Mouse (Mus musculus) embryonic facial prominence, embryonic 11.5 days (tissue): ENCODE measurements around the gene Glb1l2. TPM values are rescaled to one million over a fixed set of nuclear protein-coding genes. Genes with fewer than 3 reads are reported as not detected.

Experiments used
- ATAC-seq: fragments of 200-750 bp; cut with Nextera tagmentation; replicated peaks from 2 replicates; pipeline ENCODE4 v1.8.0; 2017; ENCODE audit warnings: low read depth; ENCODE audit not compliant: insufficient number of reproducible peaks, low FRiP score, low TSS enrichment
- DNase-seq: peaks from one replicate; pipeline ENCODE4 v3.0.0-alpha.2; 2015; ENCODE audit warnings: low spot score
- H3K27ac ChIP-seq: fragments of 300-500 bp; sonication (generic); replicated peaks from 2 replicates; pipeline ENCODE4 v1.5.1; 2014; ENCODE audit warnings: mild to moderate bottlenecking, low read depth, low read length, control low read depth
- H3K27me3 ChIP-seq: fragments of 300-500 bp; sonication (generic); 2 replicates; pipeline ENCODE4 v1.6.1; 2014; ENCODE audit warnings: mild to moderate bottlenecking, low read length, moderate library complexity, mixed read lengths; ENCODE audit not compliant: control insufficient read depth, insufficient read depth
- H3K36me3 ChIP-seq: fragments of 300-500 bp; sonication (generic); replicated peaks from 2 replicates; pipeline ENCODE4 v1.6.1; 2014; ENCODE audit warnings: low read depth, mild to moderate bottlenecking, low read length, moderate library complexity, mixed read lengths; ENCODE audit not compliant: control insufficient read depth, insufficient read depth
- H3K4me1 ChIP-seq: fragments of 300-500 bp; sonication (generic); 2 replicates; pipeline ENCODE4 v1.6.1; 2014; ENCODE audit warnings: low read length, mixed read lengths; ENCODE audit not compliant: control insufficient read depth, insufficient read depth
- H3K4me2 ChIP-seq: fragments of 300-500 bp; sonication (generic); 2 replicates; pipeline ENCODE4 v1.6.1; 2014; ENCODE audit warnings: low read depth, mild to moderate bottlenecking, control low read depth, low read length, moderate library complexity
- H3K4me3 ChIP-seq: fragments of 300-500 bp; sonication (generic); 2 replicates; pipeline ENCODE4 v1.5.1; 2014; ENCODE audit warnings: low read depth, low read length, control low read depth
- H3K9ac ChIP-seq: fragments of 300-500 bp; sonication (generic); replicated peaks from 2 replicates; pipeline ENCODE4 v1.6.1; 2014; ENCODE audit warnings: mild to moderate bottlenecking, control low read depth, low read length
- H3K9me3 ChIP-seq: fragments of 300-500 bp; sonication (generic); replicated peaks from 2 replicates; pipeline ENCODE4 v1.6.1; 2016; ENCODE audit warnings: mild to moderate bottlenecking, low read length, inconsistent platforms, mixed read lengths; ENCODE audit not compliant: control insufficient read depth
- WGBS: fragments of 180-500 bp; shearing (Covaris S2); extraction: QIAGEN DNeasy Blood & Tissue Kit; methylation state at CpG from one replicate; pipeline ENCODE4 v1.1.7; 2014; 5-methylcytosine and 5-hydroxymethylcytosine counted together
- polyA plus RNA-seq: library from polyadenylated mRNA; unstranded; fragments of >200 nt; fragmentation: Nextera tagmentation; extraction: Ambion mirVana; gene quantifications from 2 replicates; pipeline ENCODE4 v1.2.1, GENCODE M21; 2014

Glb1l2 gene
- polyA plus RNA-seq: 4.6 and 4.7 TPM in 2 replicates

DNA sequence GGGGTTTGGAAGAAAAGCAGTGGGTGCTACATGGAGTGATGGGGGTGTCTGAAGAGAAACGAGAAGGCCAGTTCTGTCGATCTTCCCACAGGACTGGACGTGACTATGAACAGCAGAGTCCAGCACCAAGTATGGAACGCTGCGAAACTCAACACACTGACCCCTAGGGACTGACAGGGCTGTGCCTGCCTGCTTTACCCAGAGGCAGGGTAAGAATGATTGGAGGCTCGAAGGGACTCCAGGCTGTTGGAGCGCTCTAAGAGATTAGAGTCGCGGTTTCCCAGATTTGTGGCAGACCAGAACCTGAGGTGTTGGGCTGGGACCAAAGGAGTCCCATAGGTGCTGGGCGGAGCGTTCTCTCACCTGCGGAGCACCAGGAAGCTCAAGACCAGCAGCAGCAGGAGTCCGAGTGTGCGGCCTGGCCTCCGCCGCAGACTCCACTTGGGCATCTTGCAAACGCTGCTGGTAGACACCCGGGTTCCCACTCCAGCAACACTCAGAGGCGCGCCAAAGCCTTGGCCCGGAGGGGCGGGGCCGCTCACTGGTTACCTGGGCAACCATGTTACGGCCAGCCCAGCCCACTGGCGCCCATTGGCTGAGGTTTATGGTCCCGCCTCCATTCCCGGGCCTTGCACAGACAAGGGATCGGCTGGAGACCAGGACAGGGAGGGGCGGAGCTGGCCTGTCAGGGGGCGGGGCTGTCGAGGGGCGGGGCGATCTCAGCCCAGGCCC lies at the start of gene Glb1l2:
Glb1l2 (minus strand) TSS at position 534 of the 732 bp plus-strand sequence.
- H3K9me3 ChIP-seq: no peaks in the 10 kb centered on the region
- peak; percentile 100 for ATAC-seq
- 2% methylated on average over 33 of the region's 33 CpGs for WGBS
- DNase-seq: peak; percentile 98
- peak within 1 kb of the TSS; percentile 67 for H3K9ac ChIP-seq
- H3K4me1 ChIP-seq: no peaks in the 10 kb centered on the region
- no peaks in the 10 kb centered on the region for H3K36me3 ChIP-seq
- H3K27me3 ChIP-seq: no peaks in the 10 kb centered on the region
- H3K4me2 ChIP-seq: peak within 1 kb of the TSS; percentile 52
- peak within 1 kb of the TSS; percentile 45 for H3K4me3 ChIP-seq
- H3K27ac ChIP-seq: no peak within 1 kb of the TSS

DNA sequence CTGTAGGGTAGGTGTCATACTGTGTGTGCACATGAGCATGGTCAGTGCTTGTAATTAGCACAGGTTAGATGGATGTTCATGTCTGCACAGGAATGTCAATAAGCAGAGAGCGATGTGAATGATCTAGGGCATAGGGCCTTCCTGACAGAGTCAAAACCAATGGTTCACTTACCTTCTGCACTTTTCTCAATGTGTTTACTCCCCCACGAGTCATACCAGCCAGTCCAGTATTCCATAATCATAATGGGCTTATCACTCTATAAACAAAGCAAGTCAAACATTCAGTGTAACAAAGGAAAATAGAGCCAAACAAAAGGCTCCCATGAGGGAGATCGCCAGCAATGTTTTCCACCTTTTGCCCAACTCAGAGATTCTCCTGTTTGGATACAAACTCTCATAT lies 24.8 kb upstream of the Glb1l2 start:
- Histone ChIP-seq H3K4me3 (no peak overlapping the region), H3K4me2 (no peak overlapping the region), H3K9ac (no peak overlapping the region), H3K4me1 (no peaks in the 10 kb centered on the region), H3K27ac (no peak overlapping the region), H3K27me3 (no peaks in the 10 kb centered on the region), H3K36me3 (no peaks in the 10 kb centered on the region), H3K9me3 (no peaks in the 10 kb centered on the region)
- 92% methylated on average over 3 of the region's 3 CpGs for WGBS
- DNase-seq (no peak), ATAC-seq (no peak)

DNA sequence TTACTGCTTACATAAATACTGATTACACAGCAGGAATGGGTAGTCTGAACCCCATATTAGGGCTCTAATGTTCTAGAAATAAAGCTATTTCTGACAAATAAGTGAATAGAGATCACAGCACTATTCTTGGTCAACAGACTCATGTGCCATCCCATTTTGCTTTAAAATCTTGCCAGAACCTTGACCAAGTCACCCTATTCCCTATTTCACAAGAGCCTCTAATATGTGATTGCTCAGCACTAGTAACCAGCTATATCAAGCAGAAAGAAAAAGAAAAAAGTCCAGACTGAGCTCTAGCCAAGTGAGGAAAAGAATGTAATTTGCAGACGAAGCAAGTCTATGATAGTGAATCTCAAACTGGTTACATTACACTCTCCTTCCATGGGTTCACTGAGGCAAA lies 13.7 kb upstream of the Glb1l2 start:
- no peaks in the 10 kb centered on the region for H3K9me3 ChIP-seq
- H3K4me1 ChIP-seq: no peaks in the 10 kb centered on the region
- no peak for ATAC-seq
- WGBS: 67% methylated on average over 1 of the region's 1 CpGs
- no peak overlapping the region for H3K4me2 ChIP-seq
- H3K9ac ChIP-seq: no peak overlapping the region
- H3K27me3 ChIP-seq: no peaks in the 10 kb centered on the region
- H3K36me3 ChIP-seq: no peaks in the 10 kb centered on the region
- H3K4me3 ChIP-seq: no peak overlapping the region
- H3K27ac ChIP-seq: no peak overlapping the region
- no peak for DNase-seq

DNA sequence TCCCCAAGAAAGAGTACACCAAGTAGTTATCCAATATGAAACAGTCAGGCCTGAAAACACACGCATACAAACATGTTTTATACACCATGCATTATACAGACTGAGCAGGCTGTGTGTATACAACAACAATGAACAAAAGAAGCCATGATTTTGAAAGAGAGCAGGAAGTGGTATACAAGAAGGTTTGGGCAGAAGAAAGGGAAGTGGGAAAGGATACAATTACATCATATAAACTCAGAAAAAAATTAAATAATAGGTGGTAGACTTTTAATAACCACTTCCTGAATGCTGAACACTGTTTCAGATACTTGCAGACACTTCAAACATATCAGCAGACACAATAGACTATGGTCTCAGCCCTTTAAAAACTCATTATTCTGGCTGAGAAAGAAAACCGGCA lies 2.5 kb upstream of the Glb1l2 start:
- WGBS: 89% methylated on average over 2 of the region's 2 CpGs
- H3K27ac ChIP-seq: no peak overlapping the region
- no peak overlapping the region for H3K9ac ChIP-seq
- no peaks in the 10 kb centered on the region for H3K36me3 ChIP-seq
- H3K4me1 ChIP-seq: no peaks in the 10 kb centered on the region
- H3K9me3 ChIP-seq: no peaks in the 10 kb centered on the region
- ATAC-seq (no peak), DNase-seq (no peak)
- no peak overlapping the region for H3K4me2 ChIP-seq
- no peak overlapping the region for H3K4me3 ChIP-seq
- no peaks in the 10 kb centered on the region for H3K27me3 ChIP-seq

DNA sequence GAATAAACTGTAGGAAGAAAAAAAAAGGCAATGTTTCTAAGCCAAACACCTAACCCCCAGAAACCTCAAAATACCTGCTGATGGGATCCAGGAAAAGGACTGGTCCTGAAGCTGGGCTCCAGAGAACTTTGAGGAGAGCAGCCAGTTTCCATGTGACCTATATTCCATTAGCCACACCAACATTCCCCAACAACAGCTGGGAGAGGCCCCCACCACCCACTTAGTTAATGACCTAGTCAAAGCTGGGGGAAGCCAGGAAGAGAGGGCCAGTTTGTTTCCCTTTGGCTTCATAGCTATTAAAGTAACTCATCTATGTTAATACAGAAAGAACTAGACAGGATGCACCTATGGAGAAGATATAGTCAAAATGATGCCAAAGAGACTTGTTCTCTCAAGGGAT lies 1.9 kb downstream of the Glb1l2 start:
- Histone ChIP-seq H3K9me3 (no peaks in the 10 kb centered on the region), H3K27ac (no peak overlapping the region), H3K36me3 (no peaks in the 10 kb centered on the region), H3K27me3 (no peaks in the 10 kb centered on the region), H3K9ac (no peak overlapping the region), H3K4me2 (no peak overlapping the region), H3K4me1 (no peaks in the 10 kb centered on the region), H3K4me3 (no peak overlapping the region)
- ATAC-seq (no peak), DNase-seq (no peak)

DNA sequence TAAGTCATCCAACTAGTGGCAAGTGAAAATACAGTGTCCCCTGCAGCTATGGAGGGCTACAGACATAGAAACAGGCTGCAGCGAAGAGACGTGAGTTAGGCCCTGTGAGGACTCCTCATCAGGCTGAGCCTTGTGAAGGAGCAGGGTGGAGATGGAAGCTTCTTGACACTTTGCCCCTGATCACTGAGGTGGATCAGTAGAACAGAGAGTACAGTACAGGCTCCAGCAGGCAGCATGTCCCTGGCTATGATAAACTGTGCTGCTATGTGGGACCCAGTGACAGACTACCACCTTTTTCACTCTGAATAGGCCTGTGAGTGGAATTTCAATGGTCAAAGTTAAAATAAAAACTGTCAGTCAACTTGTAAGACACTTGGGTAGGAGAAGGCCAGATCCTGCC lies 5.9 kb downstream of the Glb1l2 start:
- Histone ChIP-seq H3K27ac (no peak overlapping the region), H3K9me3 (no peaks in the 10 kb centered on the region), H3K4me3 (no peak overlapping the region), H3K4me1 (no peaks in the 10 kb centered on the region), H3K36me3 (no peaks in the 10 kb centered on the region), H3K9ac (no peak overlapping the region), H3K4me2 (no peak overlapping the region), H3K27me3 (no peaks in the 10 kb centered on the region)
- DNase-seq (no peak), ATAC-seq (no peak)
- WGBS: 89% methylated on average over 2 of the region's 2 CpGs

DNA sequence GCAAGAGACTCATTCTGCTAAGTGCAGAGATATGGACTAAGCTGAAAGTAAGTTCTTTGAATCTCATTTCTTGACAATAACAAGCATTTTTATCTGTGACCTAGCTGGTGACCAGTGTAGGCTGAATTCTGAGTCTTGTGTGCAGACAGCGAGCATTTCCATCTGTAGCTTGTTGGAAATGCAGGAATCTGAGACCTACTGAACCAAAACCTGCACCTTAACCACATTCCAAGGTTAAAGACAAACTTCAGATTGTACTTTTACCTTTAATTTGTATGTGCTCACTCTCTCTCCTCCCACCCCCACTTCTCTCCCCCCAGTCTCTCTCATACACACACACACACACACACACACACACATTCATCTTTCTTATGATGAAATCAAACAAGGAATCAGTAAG lies 7.5 kb downstream of the Glb1l2 start:
- DNase-seq: no peak
- ATAC-seq: no peak
- no peaks in the 10 kb centered on the region for H3K9me3 ChIP-seq
- no peaks in the 10 kb centered on the region for H3K27me3 ChIP-seq
- H3K27ac ChIP-seq: no peak overlapping the region
- H3K9ac ChIP-seq: no peak overlapping the region
- no peaks in the 10 kb centered on the region for H3K4me1 ChIP-seq
- H3K36me3 ChIP-seq: no peaks in the 10 kb centered on the region
- no peak overlapping the region for H3K4me3 ChIP-seq
- no peak overlapping the region for H3K4me2 ChIP-seq
- 71% methylated on average over 1 of the region's 1 CpGs for WGBS

DNA sequence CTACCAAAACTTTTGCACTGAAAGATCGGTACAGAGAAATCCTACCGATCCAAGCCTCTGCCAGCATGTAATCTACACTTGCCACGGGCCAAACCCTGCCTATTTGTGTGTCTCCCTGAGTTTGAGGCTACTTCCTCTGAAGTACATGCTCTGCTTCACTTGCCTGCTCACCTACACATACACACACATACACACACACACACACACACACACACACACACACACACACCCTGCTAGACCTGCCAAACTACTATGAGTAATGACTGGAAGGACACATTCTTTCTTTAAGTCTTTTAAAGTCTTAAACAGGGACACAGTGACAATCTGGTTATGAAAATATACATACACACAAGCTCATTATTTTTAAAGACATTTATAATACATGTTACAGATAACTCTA lies 8.1 kb downstream of the Glb1l2 start:
- no peaks in the 10 kb centered on the region for H3K9me3 ChIP-seq
- H3K36me3 ChIP-seq: no peaks in the 10 kb centered on the region
- WGBS: 93% methylated on average over 3 of the region's 3 CpGs
- H3K4me2 ChIP-seq: no peak overlapping the region
- no peaks in the 10 kb centered on the region for H3K4me1 ChIP-seq
- no peak for DNase-seq
- no peak for ATAC-seq
- H3K4me3 ChIP-seq: no peak overlapping the region
- H3K27ac ChIP-seq: no peak overlapping the region
- H3K27me3 ChIP-seq: no peaks in the 10 kb centered on the region
- H3K9ac ChIP-seq: no peak overlapping the region
